Mouse (Mus musculus): Measurements from ENCODE around the gene Vav1. TPM values are rescaled to one million over a fixed set of nuclear protein-coding genes. Genes with fewer than 3 reads are reported as not detected.
"Not testable (repeated sequence)": the region's sequence is repeated elsewhere in the genome, so short reads cannot be mapped to it uniquely, and the experiment has no call there.

Gene Vav1
- polyA plus RNA-seq, 1 experiment from 2014 or later: 1.3 TPM

- H3K27ac ChIP-seq: no peak overlapping the region
These were observed 2.9 kb upstream of the Vav1 start for GRCm38 (mm10) chr17:57275997-57276351.

GRCm38 (mm10) chr17:57276634-57277121 is 2.2 kb upstream of the Vav1 start:
- Histone ChIP-seq H3K4me3 (peak overlapping the region; percentile 53), H3K4me1 (peaks cover 21% of the 10 kb centered on the region), H3K36me3 (no peaks in the 10 kb centered on the region), H3K9me3 (replicated peaks) (no peaks in the 10 kb centered on the region), H3K27ac (no peak overlapping the region), H3K27me3 (ENCODE audit: low read depth, poor library complexity, severe bottlenecking) (peaks cover 77% of the 10 kb centered on the region)
- WGBS: 1% methylated on average over 20 of the region's 20 CpGs
- peak; percentile 84 for DNase-seq (ENCODE audit: low spot score)

More at GRCm38 (mm10) chr17:57275997-57276351, 2.9 kb upstream of the Vav1 start:
- Histone ChIP-seq H3K9me3 (replicated peaks) (no peaks in the 10 kb centered on the region), H3K4me1 (peaks cover 21% of the 10 kb centered on the region), H3K4me3 (peak overlapping the region; percentile 53), H3K27me3 (ENCODE audit: low read depth, poor library complexity, severe bottlenecking) (peaks cover 77% of the 10 kb centered on the region), H3K36me3 (no peaks in the 10 kb centered on the region)
- 3% methylated on average over 13 of the region's 13 CpGs for WGBS
- peak; percentile 45 for DNase-seq (ENCODE audit: low spot score)

- H3K36me3 ChIP-seq; H3K9me3 ChIP-seq (replicated peaks); H3K4me3 ChIP-seq; DNase-seq (ENCODE audit: low spot score); H3K27ac ChIP-seq: not testable (repeated sequence)
- H3K27me3 ChIP-seq (ENCODE audit: low read depth, poor library complexity, severe bottlenecking): peaks cover 66% of the 10 kb centered on the region
- H3K4me1 ChIP-seq: peaks cover 21% of the 10 kb centered on the region
- WGBS: 80% methylated on average over 5 of the region's 5 CpGs
These were observed 1.2 kb upstream of the Vav1 start for GRCm38 (mm10) chr17:57277598-57278261.

GRCm38 (mm10) chr17:57278537-57278936 is 363 bp upstream of the Vav1 start:
- Histone ChIP-seq H3K9me3 (replicated peaks) (no peaks in the 10 kb centered on the region), H3K36me3 (no peaks in the 10 kb centered on the region), H3K27me3 (ENCODE audit: low read depth, poor library complexity, severe bottlenecking) (peaks cover 60% of the 10 kb centered on the region), H3K4me3 (no peak overlapping the region), H3K27ac (no peak overlapping the region), H3K4me1 (peaks cover 21% of the 10 kb centered on the region)
- DNase-seq (ENCODE audit: low spot score): no peak
- 63% methylated on average over 2 of the region's 2 CpGs for WGBS

GRCm38 (mm10) chr17:57279591-57280224 is 808 bp downstream of the Vav1 start:
- WGBS: 58% methylated on average over 9 of the region's 9 CpGs
- no peak for DNase-seq (ENCODE audit: low spot score)

GRCm38 (mm10) chr17:57280411-57280810 is 1.5 kb downstream of the Vav1 start:
- no peak for DNase-seq (ENCODE audit: low spot score)
- no peak overlapping the region for H3K27ac ChIP-seq
- H3K27me3 ChIP-seq (ENCODE audit: low read depth, poor library complexity, severe bottlenecking): peaks cover 41% of the 10 kb centered on the region
- 80% methylated on average over 3 of the region's 3 CpGs for WGBS
- H3K36me3 ChIP-seq: no peaks in the 10 kb centered on the region
- H3K4me1 ChIP-seq: peaks cover 14% of the 10 kb centered on the region
- H3K4me3 ChIP-seq: no peak overlapping the region
- no peaks in the 10 kb centered on the region for H3K9me3 ChIP-seq (replicated peaks)

More at GRCm38 (mm10) chr17:57279591-57280224, 808 bp downstream of the Vav1 start:
- no peak overlapping the region for H3K4me3 ChIP-seq
- H3K36me3 ChIP-seq: no peaks in the 10 kb centered on the region
- no peaks in the 10 kb centered on the region for H3K9me3 ChIP-seq (replicated peaks)
- peaks cover 21% of the 10 kb centered on the region for H3K4me1 ChIP-seq
- H3K27me3 ChIP-seq (ENCODE audit: low read depth, poor library complexity, severe bottlenecking): peaks cover 48% of the 10 kb centered on the region
- no peak overlapping the region for H3K27ac ChIP-seq

- H3K4me3 ChIP-seq: no peak overlapping the region
- 0 out of 2 replicates have a peak, but pooled peaks cover 1% of the 10 kb centered on the region for H3K4me1 ChIP-seq
- H3K9me3 ChIP-seq (replicated peaks): no peaks in the 10 kb centered on the region
- no peak for DNase-seq (ENCODE audit: low spot score)
- H3K36me3 ChIP-seq: no peaks in the 10 kb centered on the region
- no peak overlapping the region for H3K27ac ChIP-seq
- H3K27me3 ChIP-seq (ENCODE audit: low read depth, poor library complexity, severe bottlenecking): peaks cover 16% of the 10 kb centered on the region
- 80% methylated on average over 5 of the region's 5 CpGs for WGBS
These were observed 5.0 kb downstream of the Vav1 start for GRCm38 (mm10) chr17:57283906-57284305.

- 67% methylated on average over 2 of the region's 2 CpGs for WGBS
- H3K9me3 ChIP-seq (replicated peaks): no peaks in the 10 kb centered on the region
- no peak for DNase-seq (ENCODE audit: low spot score)
- H3K36me3 ChIP-seq: no peaks in the 10 kb centered on the region
- no peak overlapping the region for H3K27ac ChIP-seq
- peaks cover 4% of the 10 kb centered on the region; the same call in 1 of the 2 replicates for H3K27me3 ChIP-seq (ENCODE audit: low read depth, poor library complexity, severe bottlenecking)
- no peaks in the 10 kb centered on the region for H3K4me1 ChIP-seq
- H3K4me3 ChIP-seq: no peak overlapping the region
These were observed 6.2 kb downstream of the Vav1 start for GRCm38 (mm10) chr17:57285077-57285476.

GRCm38 (mm10) chr17:57286718-57287355 is 7.9 kb downstream of the Vav1 start:
- Histone ChIP-seq H3K27me3 (ENCODE audit: low read depth, poor library complexity, severe bottlenecking) (no peaks in the 10 kb centered on the region), H3K27ac (no peak overlapping the region), H3K36me3 (no peaks in the 10 kb centered on the region), H3K4me1 (no peaks in the 10 kb centered on the region), H3K4me3 (no peak overlapping the region), H3K9me3 (replicated peaks) (no peaks in the 10 kb centered on the region)
- DNase-seq (ENCODE audit: low spot score): no peak
- WGBS: 84% methylated on average over 8 of the region's 8 CpGs

GRCm38 (mm10) chr17:57289252-57289651 is 10.4 kb downstream of the Vav1 start:
- no peak overlapping the region for H3K27ac ChIP-seq
- H3K27me3 ChIP-seq (ENCODE audit: low read depth, poor library complexity, severe bottlenecking): no peaks in the 10 kb centered on the region
- H3K4me3 ChIP-seq: no peak overlapping the region
- 86% methylated on average over 5 of the region's 5 CpGs for WGBS
- DNase-seq (ENCODE audit: low spot score): no peak
- H3K9me3 ChIP-seq (replicated peaks): no peaks in the 10 kb centered on the region
- no peaks in the 10 kb centered on the region for H3K4me1 ChIP-seq
- no peaks in the 10 kb centered on the region for H3K36me3 ChIP-seq

- no peak overlapping the region for H3K4me3 ChIP-seq
- no peak overlapping the region for H3K27ac ChIP-seq
- DNase-seq (ENCODE audit: low spot score): no peak
- H3K9me3 ChIP-seq (replicated peaks): no peaks in the 10 kb centered on the region
- H3K4me1 ChIP-seq: no peaks in the 10 kb centered on the region
- H3K36me3 ChIP-seq: no peaks in the 10 kb centered on the region
- H3K27me3 ChIP-seq (ENCODE audit: low read depth, poor library complexity, severe bottlenecking): no peaks in the 10 kb centered on the region
- 82% methylated on average over 9 of the region's 9 CpGs for WGBS
These were observed 11.2 kb downstream of the Vav1 start for GRCm38 (mm10) chr17:57290001-57290670.

GRCm38 (mm10) chr17:57290671-57291055 is 11.8 kb downstream of the Vav1 start:
- DNase-seq (ENCODE audit: low spot score): no peak
- H3K4me3 ChIP-seq: no peak overlapping the region
- no peaks in the 10 kb centered on the region for H3K27me3 ChIP-seq (ENCODE audit: low read depth, poor library complexity, severe bottlenecking)
- no peaks in the 10 kb centered on the region for H3K4me1 ChIP-seq
- no peak overlapping the region for H3K27ac ChIP-seq
- WGBS: 79% methylated on average over 7 of the region's 7 CpGs
- no peaks in the 10 kb centered on the region for H3K9me3 ChIP-seq (replicated peaks)
- no peaks in the 10 kb centered on the region for H3K36me3 ChIP-seq

- no peaks in the 10 kb centered on the region for H3K4me1 ChIP-seq
- WGBS: 92% methylated on average over 2 of the region's 2 CpGs
- H3K4me3 ChIP-seq: no peak overlapping the region
- H3K9me3 ChIP-seq (replicated peaks): no peaks in the 10 kb centered on the region
- H3K27ac ChIP-seq: no peak overlapping the region
- H3K27me3 ChIP-seq (ENCODE audit: low read depth, poor library complexity, severe bottlenecking): no peaks in the 10 kb centered on the region
- H3K36me3 ChIP-seq: no peaks in the 10 kb centered on the region
- DNase-seq (ENCODE audit: low spot score): no peak
These were observed 13.4 kb downstream of the Vav1 start for GRCm38 (mm10) chr17:57292302-57292701.

All from limb, embryonic 10.5 days (tissue).